Mouse (Mus musculus): ENCODE results near the gene Esrrg. TPM values are rescaled to one million over a fixed set of nuclear protein-coding genes. Genes with fewer than 3 reads are reported as not detected.

The Esrrg gene
- total RNA-seq, 2 experiments from 2014 or later: not detected

GRCm38 (mm10) chr1:187763821-187764220 lies 155.2 kb downstream of the Esrrg start:
- ATAC-seq (ENCODE audit: poor library complexity, severe bottlenecking): no peak

DNA sequence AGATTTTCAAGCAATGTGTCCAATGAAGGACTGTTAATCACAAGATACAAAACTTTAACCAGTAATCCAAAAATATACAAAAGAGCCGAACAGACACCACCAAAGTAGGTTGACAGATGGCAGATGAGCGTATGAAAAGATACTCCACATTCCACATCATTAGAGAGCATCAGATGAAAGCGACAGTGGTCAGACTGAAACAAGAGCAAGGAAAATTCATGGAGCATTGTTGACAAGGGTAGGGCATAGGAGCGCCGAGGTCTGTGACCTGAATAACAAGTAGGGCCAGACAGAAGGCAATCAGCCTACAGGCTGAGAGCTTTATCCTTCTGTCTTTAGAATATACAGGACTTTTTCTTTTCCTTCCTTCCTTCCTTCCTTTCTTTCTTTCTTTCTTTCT lies 157.0 kb downstream of the Esrrg start:
- no peak for ATAC-seq (ENCODE audit: poor library complexity, severe bottlenecking)

- no peak for ATAC-seq (ENCODE audit: poor library complexity, severe bottlenecking)
Observed at GRCm38 (mm10) chr1:187767355-187767754, 158.8 kb downstream of the Esrrg start.

DNA sequence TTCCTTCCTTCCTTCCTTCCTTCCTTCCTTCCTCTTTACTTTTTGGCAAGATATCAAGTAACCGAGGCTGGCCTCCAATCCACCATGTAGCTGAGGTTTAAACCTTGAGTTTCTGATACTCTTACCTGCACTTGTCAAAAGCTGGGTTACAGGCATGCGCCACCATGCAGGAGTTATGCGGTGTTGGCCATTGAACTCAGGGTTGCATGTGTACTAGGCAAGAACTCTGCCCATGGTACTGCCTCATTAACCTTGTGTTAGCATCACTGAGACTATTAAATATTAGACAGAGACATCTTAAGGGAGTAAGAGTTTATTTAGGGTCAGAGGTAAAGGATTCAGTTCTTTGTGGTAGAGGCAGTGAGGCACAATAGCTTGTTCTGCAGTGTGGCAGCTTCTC lies 161.6 kb downstream of the Esrrg start:
- ATAC-seq (ENCODE audit: poor library complexity, severe bottlenecking): no peak

- no peak for ATAC-seq (ENCODE audit: poor library complexity, severe bottlenecking)
Observed at GRCm38 (mm10) chr1:187771067-187771466, 162.5 kb downstream of the Esrrg start.

DNA sequence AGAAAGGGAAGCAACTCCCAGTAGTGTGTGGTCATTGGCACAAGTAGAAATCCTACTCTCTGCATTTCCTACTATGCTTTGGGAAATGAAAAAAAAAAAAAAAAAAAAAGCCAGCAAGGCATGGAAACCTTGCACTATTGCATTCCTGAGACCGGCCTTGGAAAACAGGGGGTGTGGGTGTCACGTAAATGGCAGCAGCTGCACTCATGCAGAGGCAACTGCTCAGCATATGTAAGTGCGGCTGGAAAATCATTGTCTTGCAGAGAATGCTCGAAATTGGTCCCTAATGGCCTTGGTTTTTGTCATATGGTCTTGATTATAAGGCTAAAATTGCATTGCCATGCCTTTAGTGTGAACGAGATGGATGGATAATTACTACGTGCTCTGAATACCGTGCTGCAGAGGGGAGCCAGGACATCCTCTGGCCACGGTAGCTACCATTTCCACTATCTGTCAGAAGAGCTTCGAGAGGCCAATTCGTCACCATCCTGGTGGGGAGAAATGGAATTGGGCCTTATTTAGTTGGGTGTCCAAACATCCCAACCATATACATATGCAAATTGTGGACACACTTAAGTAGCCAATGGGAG lies 171.1 kb downstream of the Esrrg start:
- ATAC-seq (ENCODE audit: poor library complexity, severe bottlenecking): no peak

DNA sequence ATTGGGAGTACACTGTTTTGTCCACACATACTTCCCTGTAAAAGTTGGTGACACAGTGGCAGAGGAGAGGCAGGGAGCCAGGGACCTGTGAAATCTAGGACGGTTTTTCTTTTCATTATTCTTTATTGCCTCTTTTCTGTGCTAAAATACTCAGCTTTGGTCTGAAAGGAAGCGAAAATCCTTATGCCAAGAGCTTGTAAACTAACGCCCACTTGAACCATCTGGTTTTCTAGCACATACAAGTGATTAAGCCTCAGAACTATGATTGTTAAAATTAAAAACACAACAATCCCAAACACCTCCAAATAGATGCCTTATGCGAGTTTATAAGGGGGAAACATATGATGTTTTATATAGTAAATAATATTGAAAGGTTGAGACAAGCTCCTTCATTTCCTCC lies 176.6 kb downstream of the Esrrg start:
- ATAC-seq (ENCODE audit: poor library complexity, severe bottlenecking): no peak

DNA sequence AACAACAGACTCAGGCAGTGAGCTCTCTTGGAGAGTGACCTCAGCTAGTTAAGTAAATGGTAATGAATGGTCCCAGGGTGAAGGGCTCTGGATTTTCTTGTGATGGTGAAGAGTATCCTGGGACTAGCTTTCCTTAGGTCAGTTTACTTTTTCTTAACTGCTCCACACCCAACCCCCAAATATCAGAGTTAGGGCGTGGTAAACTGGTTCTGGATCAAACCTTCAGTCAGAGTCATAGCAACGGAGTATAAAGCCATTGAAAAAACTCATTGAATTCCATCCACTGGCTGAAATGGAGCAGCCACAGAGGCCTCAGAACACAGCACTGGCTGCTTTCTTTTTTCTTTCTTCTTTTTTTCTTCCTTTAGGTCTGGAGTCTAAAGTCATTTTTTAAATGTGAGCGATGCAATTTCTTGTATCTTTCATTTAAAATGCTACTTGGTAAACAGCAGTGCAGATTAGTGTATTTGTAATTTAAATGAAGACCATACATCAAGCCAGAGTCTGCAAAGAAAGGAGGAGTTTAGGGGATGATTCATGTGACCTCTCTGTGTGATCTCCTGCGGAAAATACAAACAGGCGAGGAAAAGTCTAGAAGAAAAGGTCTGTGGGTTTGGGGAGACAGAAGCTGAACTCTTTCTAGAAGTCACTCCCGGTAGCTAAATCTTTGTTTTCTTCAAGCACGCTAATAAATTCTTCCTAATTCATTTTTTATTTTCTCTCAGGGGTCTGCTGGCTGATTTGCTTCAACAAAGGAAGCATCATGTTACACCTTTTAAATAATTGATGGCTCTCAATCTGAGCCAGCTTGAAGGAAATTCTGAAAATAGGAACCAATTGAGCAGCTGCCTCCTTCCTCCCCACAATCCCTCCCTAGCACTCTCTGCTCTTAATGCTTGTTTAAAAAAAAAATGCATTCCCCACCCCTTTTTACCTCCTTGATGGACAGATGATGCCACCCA lies 178.7 kb downstream of the Esrrg start:
- no peak for ATAC-seq (ENCODE audit: poor library complexity, severe bottlenecking)

GRCm38 (mm10) chr1:187794240-187794930 lies 185.8 kb downstream of the Esrrg start:
- no peak for ATAC-seq (ENCODE audit: poor library complexity, severe bottlenecking)

GRCm38 (mm10) chr1:187795551-187795950 lies 187.0 kb downstream of the Esrrg start:
- no peak for ATAC-seq (ENCODE audit: poor library complexity, severe bottlenecking)

GRCm38 (mm10) chr1:187799300-187799699 lies 190.7 kb downstream of the Esrrg start:
- ATAC-seq (ENCODE audit: poor library complexity, severe bottlenecking): no peak

DNA sequence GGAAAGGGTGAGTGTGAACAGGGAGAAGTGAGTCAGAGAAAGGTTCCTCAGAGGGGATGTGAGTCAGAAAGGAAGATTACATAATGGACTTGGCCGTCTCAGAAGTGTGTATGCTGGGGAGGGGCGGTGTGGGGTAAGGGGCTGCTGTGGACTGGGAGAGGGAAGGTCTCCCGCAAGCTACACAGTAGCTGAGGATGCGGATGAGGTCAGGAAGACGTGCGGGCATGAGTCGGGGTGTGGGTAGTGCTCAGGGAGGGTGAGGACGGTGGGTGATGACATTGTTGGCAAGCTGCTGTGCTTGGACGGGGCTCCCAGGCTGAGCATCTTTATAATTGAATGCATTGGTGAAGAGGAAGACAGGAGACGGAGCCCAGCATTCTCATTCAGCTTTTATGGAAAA lies 192.2 kb downstream of the Esrrg start:
- no peak for ATAC-seq (ENCODE audit: poor library complexity, severe bottlenecking)

- no peak for ATAC-seq (ENCODE audit: poor library complexity, severe bottlenecking)
Observed at GRCm38 (mm10) chr1:187803566-187803965, 195.0 kb downstream of the Esrrg start.

GRCm38 (mm10) chr1:187803997-187804396 lies 195.4 kb downstream of the Esrrg start:
- ATAC-seq (ENCODE audit: poor library complexity, severe bottlenecking): no peak

DNA sequence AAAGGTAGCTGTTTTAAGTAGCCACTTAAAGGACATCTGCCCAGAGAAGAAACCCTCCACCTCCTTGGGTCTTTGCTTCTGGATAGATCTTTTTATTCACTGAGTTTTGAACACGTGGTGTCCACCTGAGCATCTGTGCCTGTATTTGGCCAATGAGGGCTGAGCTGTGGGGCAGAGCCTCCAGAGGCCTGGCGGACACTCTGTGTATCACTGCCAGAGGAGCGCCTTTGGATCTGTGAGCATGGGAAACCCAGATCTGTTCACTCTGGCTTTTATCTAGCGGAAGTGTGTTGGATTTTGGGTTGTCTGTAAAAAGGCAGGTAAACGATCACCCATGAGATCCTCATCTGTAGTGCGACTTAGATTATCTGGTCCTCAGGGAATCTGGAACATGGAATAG lies 196.4 kb downstream of the Esrrg start:
- ATAC-seq (ENCODE audit: poor library complexity, severe bottlenecking): no peak

- no peak for ATAC-seq (ENCODE audit: poor library complexity, severe bottlenecking)
Observed at GRCm38 (mm10) chr1:187807477-187808390, 199.1 kb downstream of the Esrrg start.

DNA sequence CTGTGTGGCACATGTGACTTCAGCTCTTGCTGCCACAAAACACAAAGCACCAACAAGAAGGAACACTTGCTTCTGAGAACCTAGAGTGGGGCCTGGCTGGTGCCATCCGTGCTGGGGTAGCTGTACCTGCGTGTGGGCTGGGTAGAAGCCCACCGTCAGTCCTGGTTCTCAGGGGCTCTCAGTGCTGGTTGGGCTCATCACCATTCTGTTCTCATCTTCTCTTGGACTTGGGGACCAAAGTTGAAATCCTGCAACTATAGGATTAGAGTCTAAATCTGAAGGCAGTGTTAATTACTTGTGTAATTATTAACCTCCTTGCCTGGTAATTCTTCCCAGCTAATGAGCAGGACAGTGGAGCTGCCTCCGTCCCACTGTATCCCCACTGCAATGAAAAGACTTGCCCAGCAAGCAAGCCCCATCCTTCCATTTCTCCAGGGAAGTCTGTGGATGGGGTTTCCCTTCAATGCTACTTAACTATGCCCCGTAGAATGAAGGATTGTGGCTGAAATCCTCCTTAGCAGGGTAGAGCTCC lies 199.9 kb downstream of the Esrrg start:
- ATAC-seq (ENCODE audit: poor library complexity, severe bottlenecking): no peak

DNA sequence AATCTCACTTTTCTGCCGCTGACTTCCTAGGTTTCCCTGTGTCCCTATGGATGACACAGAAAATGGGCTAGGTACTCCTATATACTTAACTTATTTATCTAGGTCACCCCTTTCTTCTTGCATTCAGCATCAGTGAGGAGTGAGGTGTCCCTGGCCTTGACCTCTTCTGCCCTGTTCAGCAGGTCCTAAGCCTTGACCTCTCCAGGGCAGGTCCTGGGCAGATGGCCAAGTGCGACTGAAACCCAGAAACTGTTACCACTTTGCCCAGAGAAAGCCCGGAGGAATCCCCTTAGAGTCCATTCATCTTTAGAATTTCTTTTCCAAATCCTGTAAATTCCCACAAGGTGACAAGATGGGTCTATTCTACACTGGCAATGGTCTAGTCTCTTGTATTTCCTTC lies 201.0 kb downstream of the Esrrg start:
- no peak for ATAC-seq (ENCODE audit: poor library complexity, severe bottlenecking)

DNA sequence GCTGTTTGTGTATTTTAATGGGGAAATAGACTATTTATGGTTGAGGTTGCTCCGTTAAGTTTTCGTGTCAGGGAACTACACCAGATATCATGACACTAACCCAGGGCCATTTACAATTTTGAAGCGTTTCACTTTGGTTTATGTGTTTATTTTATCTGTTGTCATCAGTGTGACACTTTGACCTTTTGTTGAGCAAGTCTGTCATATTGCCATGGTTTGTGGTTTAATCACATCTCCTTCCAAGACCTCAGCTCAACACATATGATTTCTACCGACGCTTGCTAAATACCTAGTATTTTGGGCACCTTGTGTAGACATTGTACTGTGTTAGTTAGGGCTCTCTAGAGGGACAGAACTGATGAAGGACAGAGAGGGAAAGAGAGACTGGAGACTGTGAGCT lies 210.8 kb downstream of the Esrrg start:
- no peak for ATAC-seq (ENCODE audit: poor library complexity, severe bottlenecking)

- no peak for ATAC-seq (ENCODE audit: poor library complexity, severe bottlenecking)
Observed at GRCm38 (mm10) chr1:187821368-187821811, 212.8 kb downstream of the Esrrg start.
